Mouse (Mus musculus): ENCODE data around the gene Ryr3. TPM values are rescaled to one million over a fixed set of nuclear protein-coding genes. Genes with fewer than 3 reads are reported as not detected.

Gene Ryr3
- polyA plus RNA-seq, 1 experiment from 2014 or later: 0.19 TPM

Small RNAs within 50 kb of the gene (microRNA-seq; reads per million reads assigned to microRNA genes)
- gene Gm44374: not detected

Other genes starting within 250 kb of the Ryr3 start
- not detected in 2 replicates for gene Tmco5b, start 68.6 kb upstream of the Ryr3 start, polyA plus RNA-seq (2015; fragmentation: Nextera tagmentation; extraction: Ambion mirVana)
- 0.62 and 0.68 TPM in 2 replicates for gene Fmn1, start 110.6 kb upstream of the Ryr3 start, polyA plus RNA-seq (2015; fragmentation: Nextera tagmentation; extraction: Ambion mirVana)

Measured in liver, embryonic 16.5 days (tissue).